Mouse (Mus musculus): ENCODE results near the gene Iba57. TPM values are rescaled to one million over a fixed set of nuclear protein-coding genes. Genes with fewer than 3 reads are reported as not detected.
"Not testable (repeated sequence)": the region's sequence is repeated elsewhere in the genome, so short reads cannot be mapped to it uniquely, and the experiment has no call there.

Iba57 gene
- 2.1 and 3.5 TPM in 2 replicates for polyA plus RNA-seq (2014; fragmentation: Nextera tagmentation; extraction: Ambion mirVana)

GRCm38 (mm10) chr11:59163255-59164236 is at the start of gene Iba57:
Gene Iba57 (minus strand): TSS chr11:59163739.
- H3K4me2 ChIP-seq: peak within 1 kb of the TSS; percentile 64
- DNase-seq (ENCODE audit: low spot score, missing footprints) (peak; percentile 100), ATAC-seq (ENCODE audit: low FRiP score) (peak; percentile 99)
- peaks cover 8% of the 10 kb centered on the region for H3K4me1 ChIP-seq (ENCODE audit: control insufficient read depth, insufficient read depth, low read length)
- peak within 1 kb of the TSS; percentile 78 for H3K9ac ChIP-seq (ENCODE audit: low read length)
- no peaks in the 10 kb centered on the region for H3K36me3 ChIP-seq (ENCODE audit: control insufficient read depth, insufficient read depth, low read length)
- no peaks in the 10 kb centered on the region for H3K27me3 ChIP-seq (ENCODE audit: control insufficient read depth, insufficient read depth, low read length)
- peak within 1 kb of the TSS; percentile 71 for H3K4me3 ChIP-seq (ENCODE audit: low read depth, low read length)
- H3K27ac ChIP-seq (ENCODE audit: low read depth, low read length): peak within 1 kb of the TSS; percentile 85
- WGBS: 3% methylated on average over 68 of the region's 68 CpGs
- no peaks in the 10 kb centered on the region for H3K9me3 ChIP-seq (ENCODE audit: control insufficient read depth, low read length)

GRCm38 (mm10) chr11:59212892-59213494 is 49.5 kb upstream of the Iba57 start:
- no peaks in the 10 kb centered on the region for H3K9me3 ChIP-seq (ENCODE audit: control insufficient read depth, low read length)
- H3K36me3 ChIP-seq (ENCODE audit: control insufficient read depth, insufficient read depth, low read length): peaks cover 12% of the 10 kb centered on the region
- H3K4me2 ChIP-seq: no peak overlapping the region
- ATAC-seq (ENCODE audit: low FRiP score): no peak
- no peak overlapping the region for H3K27ac ChIP-seq (ENCODE audit: low read depth, low read length)
- H3K4me3 ChIP-seq (ENCODE audit: low read depth, low read length): no peak overlapping the region
- 92% methylated on average over 12 of the region's 12 CpGs for WGBS
- DNase-seq (ENCODE audit: low spot score, missing footprints): no peak
- no peaks in the 10 kb centered on the region for H3K27me3 ChIP-seq (ENCODE audit: control insufficient read depth, insufficient read depth, low read length)
- H3K4me1 ChIP-seq (ENCODE audit: control insufficient read depth, insufficient read depth, low read length): peaks cover 14% of the 10 kb centered on the region
- no peak overlapping the region for H3K9ac ChIP-seq (ENCODE audit: low read length)

GRCm38 (mm10) chr11:59212320-59212719 is 48.8 kb upstream of the Iba57 start:
- H3K36me3 ChIP-seq (ENCODE audit: control insufficient read depth, insufficient read depth, low read length): peaks cover 12% of the 10 kb centered on the region
- peaks cover 19% of the 10 kb centered on the region for H3K4me1 ChIP-seq (ENCODE audit: control insufficient read depth, insufficient read depth, low read length)
- H3K4me2 ChIP-seq; DNase-seq (ENCODE audit: low spot score, missing footprints); H3K4me3 ChIP-seq (ENCODE audit: low read depth, low read length); H3K9ac ChIP-seq (ENCODE audit: low read length); ATAC-seq (ENCODE audit: low FRiP score); H3K27ac ChIP-seq (ENCODE audit: low read depth, low read length); H3K9me3 ChIP-seq (ENCODE audit: control insufficient read depth, low read length); H3K27me3 ChIP-seq (ENCODE audit: control insufficient read depth, insufficient read depth, low read length): not testable (repeated sequence)
- WGBS: 88% methylated on average over 12 of the region's 12 CpGs

- H3K9ac ChIP-seq (ENCODE audit: low read length); H3K9me3 ChIP-seq (ENCODE audit: control insufficient read depth, low read length); H3K27me3 ChIP-seq (ENCODE audit: control insufficient read depth, insufficient read depth, low read length); H3K4me2 ChIP-seq; H3K4me3 ChIP-seq (ENCODE audit: low read depth, low read length); ATAC-seq (ENCODE audit: low FRiP score); H3K27ac ChIP-seq (ENCODE audit: low read depth, low read length); DNase-seq (ENCODE audit: low spot score, missing footprints): not testable (repeated sequence)
- WGBS: 92% methylated on average over 9 of the region's 9 CpGs
- H3K4me1 ChIP-seq (ENCODE audit: control insufficient read depth, insufficient read depth, low read length): peaks cover 19% of the 10 kb centered on the region
- peaks cover 12% of the 10 kb centered on the region for H3K36me3 ChIP-seq (ENCODE audit: control insufficient read depth, insufficient read depth, low read length)
Observed at GRCm38 (mm10) chr11:59211561-59211960, 48.0 kb upstream of the Iba57 start.

- Histone ChIP-seq H3K9me3 (ENCODE audit: control insufficient read depth, low read length) (no peaks in the 10 kb centered on the region), H3K36me3 (ENCODE audit: control insufficient read depth, insufficient read depth, low read length) (peaks cover 14% of the 10 kb centered on the region), H3K4me2 (no peak overlapping the region), H3K9ac (ENCODE audit: low read length) (no peak overlapping the region), H3K4me3 (ENCODE audit: low read depth, low read length) (no peak overlapping the region), H3K27ac (ENCODE audit: low read depth, low read length) (no peak overlapping the region), H3K4me1 (ENCODE audit: control insufficient read depth, insufficient read depth, low read length) (peaks cover 19% of the 10 kb centered on the region), H3K27me3 (ENCODE audit: control insufficient read depth, insufficient read depth, low read length) (no peaks in the 10 kb centered on the region)
- WGBS: 91% methylated on average over 4 of the region's 4 CpGs
- DNase-seq (ENCODE audit: low spot score, missing footprints) (peak; percentile 85), ATAC-seq (ENCODE audit: low FRiP score) (no peak)
Observed at GRCm38 (mm10) chr11:59210020-59210419, 46.5 kb upstream of the Iba57 start.

GRCm38 (mm10) chr11:59209580-59209979 is 46.0 kb upstream of the Iba57 start:
- WGBS: 81% methylated on average over 5 of the region's 5 CpGs
- Histone ChIP-seq H3K4me1 (ENCODE audit: control insufficient read depth, insufficient read depth, low read length) (peaks cover 19% of the 10 kb centered on the region), H3K4me2 (peak overlapping the region; percentile 86), H3K36me3 (ENCODE audit: control insufficient read depth, insufficient read depth, low read length) (peaks cover 14% of the 10 kb centered on the region), H3K9ac (ENCODE audit: low read length) (no peak overlapping the region), H3K27me3 (ENCODE audit: control insufficient read depth, insufficient read depth, low read length) (no peaks in the 10 kb centered on the region), H3K4me3 (ENCODE audit: low read depth, low read length) (0 out of 2 replicates have a peak overlapping the region, but pooled peaks have one; percentile 93), H3K27ac (ENCODE audit: low read depth, low read length) (no peak overlapping the region), H3K9me3 (ENCODE audit: control insufficient read depth, low read length) (no peaks in the 10 kb centered on the region)
- no peak for ATAC-seq (ENCODE audit: low FRiP score)
- peak; percentile 81 for DNase-seq (ENCODE audit: low spot score, missing footprints)

GRCm38 (mm10) chr11:59209003-59209441 is 45.5 kb upstream of the Iba57 start:
- H3K4me1 ChIP-seq (ENCODE audit: control insufficient read depth, insufficient read depth, low read length): peaks cover 19% of the 10 kb centered on the region
- DNase-seq (ENCODE audit: low spot score, missing footprints) (peak; percentile 96), ATAC-seq (ENCODE audit: low FRiP score) (peak; percentile 43)
- H3K27me3 ChIP-seq (ENCODE audit: control insufficient read depth, insufficient read depth, low read length): no peaks in the 10 kb centered on the region
- H3K9me3 ChIP-seq (ENCODE audit: control insufficient read depth, low read length): no peaks in the 10 kb centered on the region
- peak overlapping the region; percentile 86 for H3K4me2 ChIP-seq
- peak overlapping the region; percentile 92 for H3K9ac ChIP-seq (ENCODE audit: low read length)
- peak overlapping the region; percentile 93 for H3K4me3 ChIP-seq (ENCODE audit: low read depth, low read length)
- 0 out of 2 replicates have a peak overlapping the region, but pooled peaks have one; percentile 78 for H3K27ac ChIP-seq (ENCODE audit: low read depth, low read length)
- peaks cover 14% of the 10 kb centered on the region for H3K36me3 ChIP-seq (ENCODE audit: control insufficient read depth, insufficient read depth, low read length)
- 10% methylated on average over 18 of the region's 18 CpGs for WGBS

- Histone ChIP-seq H3K9me3 (ENCODE audit: control insufficient read depth, low read length) (no peaks in the 10 kb centered on the region), H3K4me3 (ENCODE audit: low read depth, low read length) (peak within 1 kb of the TSS; percentile 93), H3K27me3 (ENCODE audit: control insufficient read depth, insufficient read depth, low read length) (no peaks in the 10 kb centered on the region), H3K9ac (ENCODE audit: low read length) (peak within 1 kb of the TSS; percentile 92), H3K27ac (ENCODE audit: low read depth, low read length) (peak within 1 kb of the TSS; percentile 78), H3K36me3 (ENCODE audit: control insufficient read depth, insufficient read depth, low read length) (peaks cover 14% of the 10 kb centered on the region), H3K4me2 (peak within 1 kb of the TSS; percentile 86), H3K4me1 (ENCODE audit: control insufficient read depth, insufficient read depth, low read length) (peaks cover 19% of the 10 kb centered on the region)
- WGBS: under 1% methylated on average over 67 of the region's 67 CpGs
- DNase-seq (ENCODE audit: low spot score, missing footprints) (peak; percentile 100), ATAC-seq (ENCODE audit: low FRiP score) (peak; percentile 87)
Observed at GRCm38 (mm10) chr11:59208153-59208831, 44.8 kb upstream of the Iba57 start, which contains the start of gene 2310033P09Rik. Gene 2310033P09Rik (plus strand): TSS chr11:59208321.

All from midbrain, embryonic 11.5 days (tissue).